Mouse (Mus musculus): ENCODE results near the gene Gabpb1.

GRCm38 (mm10) chr2:126618470-126619179, 57.5 kb downstream of the Gabpb1 start:
- no peak for TF ChIP-seq POLR2A (IDR thresholded peaks at IDR 0.05; ENCODE audit: insufficient read depth, low read length)
- TF ChIP-seq CTCF (IDR thresholded peaks at IDR 0.05; ENCODE audit: low read depth, low read length) = no peak
- no peak for TF ChIP-seq EP300 (IDR thresholded peaks at IDR 0.05; ENCODE audit: insufficient read depth, low read depth, low read length)

All from ES-Bruce4 (cell line).